Mouse (Mus musculus) liver, embryonic 11.5 days (tissue): ENCODE measurements at regions not wholly inside any gene's neighbourhood (a gene's known extent, or its start where the extent isn't known, plus 50 kb on each side); places are given as distances from the start of the nearest gene placed in this dataset.

Experiments used
- ATAC-seq: fragments of 200-750 bp; cut with Nextera tagmentation; replicated peaks from 2 replicates; pipeline ENCODE4 v1.8.0; 2017; ENCODE audit warnings: moderate number of reproducible peaks, mild to moderate bottlenecking, moderate TSS enrichment, moderate library complexity; ENCODE audit not compliant: low FRiP score
- DNase-seq: peaks from one replicate; pipeline ENCODE4 v3.0.0-alpha.2; 2017; ENCODE audit warnings: low spot score
- H3K27ac ChIP-seq: fragments of 300-500 bp; sonication (generic); 2 replicates; pipeline ENCODE4 v1.5.1; 2014; ENCODE audit warnings: mild to moderate bottlenecking, low read depth, low read length, control low read depth
- H3K27me3 ChIP-seq: fragments of 300-500 bp; sonication (generic); replicated peaks from 2 replicates; pipeline ENCODE4 v1.6.1; 2014; ENCODE audit warnings: low read length, mixed read lengths; ENCODE audit not compliant: control insufficient read depth, insufficient read depth
- H3K36me3 ChIP-seq: fragments of 300-500 bp; sonication (generic); 2 replicates; pipeline ENCODE4 v1.6.1; 2014; ENCODE audit warnings: mild to moderate bottlenecking, low read length, moderate library complexity, mixed read lengths; ENCODE audit not compliant: control insufficient read depth, insufficient read depth
- H3K4me1 ChIP-seq: fragments of 300-500 bp; sonication (generic); replicated peaks from 2 replicates; pipeline ENCODE4 v1.6.1; 2014; ENCODE audit warnings: low read length, mixed read lengths; ENCODE audit not compliant: control insufficient read depth, insufficient read depth
- H3K4me2 ChIP-seq: fragments of 300-500 bp; sonication (generic); 2 replicates; pipeline ENCODE4 v1.6.1; 2014; ENCODE audit warnings: mild to moderate bottlenecking, control low read depth, moderate library complexity
- H3K4me3 ChIP-seq: fragments of 300-500 bp; sonication (generic); 2 replicates; pipeline ENCODE4 v1.5.1; 2014; ENCODE audit warnings: low read depth, low read length, control low read depth
- H3K9ac ChIP-seq: fragments of 300-500 bp; sonication (generic); 2 replicates; pipeline ENCODE4 v1.6.1; 2014; ENCODE audit warnings: low read depth, low read length, control low read depth
- H3K9me3 ChIP-seq: fragments of 300-500 bp; sonication (generic); 2 replicates; pipeline ENCODE4 v1.6.1; 2016; ENCODE audit warnings: low read length, inconsistent platforms, mixed read lengths; ENCODE audit not compliant: control insufficient read depth
- WGBS: fragments of 180-500 bp; shearing (Covaris S2); extraction: QIAGEN DNeasy Blood & Tissue Kit; methylation state at CpG from one replicate; pipeline ENCODE4 v1.1.7; 2014; 5-methylcytosine and 5-hydroxymethylcytosine counted together

GRCm38 (mm10) chr2:72674856-72675440 lies 199.0 kb downstream of the Cdca7 start:
- H3K9ac ChIP-seq, result no peak overlapping the region
- peaks cover 2% of the 10 kb centered on the region; the same call in 1 of the 2 replicates for H3K27me3 ChIP-seq
- ATAC-seq (no peak), DNase-seq (no peak)
- no peaks in the 10 kb centered on the region for H3K36me3 ChIP-seq
- H3K4me3 ChIP-seq, result no peak overlapping the region
- 53% methylated on average over 6 of the region's 6 CpGs for WGBS
- H3K9me3 ChIP-seq, result no peaks in the 10 kb centered on the region
- no peak overlapping the region for H3K27ac ChIP-seq
- no peak overlapping the region for H3K4me2 ChIP-seq
- H3K4me1 ChIP-seq, result no peaks in the 10 kb centered on the region

GRCm38 (mm10) chr2:72677731-72678130 lies 201.8 kb downstream of the Cdca7 start:
- no peak for ATAC-seq

GRCm38 (mm10) chr2:72688031-72688430 lies 212.1 kb downstream of the Cdca7 start:
- Histone ChIP-seq H3K9ac (no peak overlapping the region), H3K36me3 (no peaks in the 10 kb centered on the region), H3K4me2 (no peak overlapping the region), H3K4me3 (no peak overlapping the region), H3K9me3 (peaks cover 4% of the 10 kb centered on the region; the same call in 1 of the 2 replicates), H3K4me1 (no peaks in the 10 kb centered on the region), H3K27me3 (no peaks in the 10 kb centered on the region), H3K27ac (no peak overlapping the region)
- ATAC-seq, result no peak
- DNase-seq, result no peak
- WGBS, result 58% methylated on average over 4 of the region's 4 CpGs

More at GRCm38 (mm10) chr2:72677731-72678130, 201.8 kb downstream of the Cdca7 start:
- no peaks in the 10 kb centered on the region; the same call in 1 of the 2 replicates for H3K27me3 ChIP-seq
- H3K27ac ChIP-seq, result no peak overlapping the region
- no peaks in the 10 kb centered on the region for H3K9me3 ChIP-seq
- H3K4me3 ChIP-seq, result no peak overlapping the region
- H3K9ac ChIP-seq, result no peak overlapping the region
- H3K4me2 ChIP-seq, result no peak overlapping the region
- DNase-seq, result no peak
- H3K36me3 ChIP-seq, result no peaks in the 10 kb centered on the region
- WGBS, result 81% methylated on average over 8 of the region's 8 CpGs
- no peaks in the 10 kb centered on the region for H3K4me1 ChIP-seq

DNA sequence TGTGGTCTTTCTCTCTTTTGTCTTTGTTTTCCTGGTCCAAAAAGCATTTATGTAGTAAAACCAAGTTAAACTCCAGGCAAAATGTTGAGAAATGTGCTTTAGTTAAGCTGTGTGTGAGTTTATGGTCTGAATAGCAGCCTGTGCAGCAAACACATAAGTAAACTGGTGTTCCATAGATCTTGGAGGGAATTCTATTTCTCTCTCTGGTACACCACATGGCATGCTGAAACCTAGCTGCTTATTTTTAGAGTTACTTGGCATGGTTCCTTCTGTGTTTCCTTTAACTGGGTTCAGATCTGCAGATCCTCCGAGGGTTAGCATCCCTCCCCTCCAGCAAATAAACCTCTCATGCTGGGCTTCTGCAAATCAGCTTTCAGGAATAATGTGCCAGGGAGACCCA lies 225.1 kb downstream of the Cdca7 start:
- Histone ChIP-seq H3K27me3 (no peaks in the 10 kb centered on the region), H3K36me3 (no peaks in the 10 kb centered on the region), H3K9ac (no peak overlapping the region), H3K27ac (no peak overlapping the region), H3K4me2 (no peak overlapping the region), H3K4me3 (no peak overlapping the region), H3K9me3 (no peaks in the 10 kb centered on the region), H3K4me1 (no peaks in the 10 kb centered on the region; the same call in 1 of the 2 replicates)
- ATAC-seq, result no peak
- no peak for DNase-seq
- WGBS, result 59% methylated on average over 1 of the region's 1 CpGs

DNA sequence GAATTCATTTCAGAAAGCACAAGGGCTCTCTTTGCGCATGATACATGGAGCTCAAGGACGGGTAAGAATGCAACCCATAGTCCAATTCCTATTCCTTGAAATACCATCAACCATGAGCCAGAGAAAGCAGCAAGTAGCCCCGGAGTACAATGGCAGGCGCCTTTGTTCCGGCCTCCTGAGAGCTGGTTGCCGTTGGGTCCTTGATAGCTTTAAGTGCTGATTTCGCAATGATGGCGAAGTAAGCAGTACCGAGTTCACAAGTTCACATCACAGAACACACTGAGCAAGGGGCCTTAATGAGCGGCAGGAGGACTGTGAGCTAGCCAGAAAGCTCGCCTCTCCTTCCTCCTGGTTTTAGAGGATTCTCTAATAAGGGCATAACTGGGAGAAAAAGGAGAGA lies 227.3 kb downstream of the Cdca7 start:
- H3K4me3 ChIP-seq, result no peak overlapping the region
- no peak overlapping the region for H3K9ac ChIP-seq
- H3K27me3 ChIP-seq, result no peaks in the 10 kb centered on the region
- WGBS, result 71% methylated on average over 11 of the region's 11 CpGs
- H3K4me2 ChIP-seq, result no peak overlapping the region
- no peaks in the 10 kb centered on the region for H3K9me3 ChIP-seq
- H3K4me1 ChIP-seq, result no peaks in the 10 kb centered on the region; the same call in 1 of the 2 replicates
- DNase-seq, result no peak
- H3K27ac ChIP-seq, result no peak overlapping the region
- no peak for ATAC-seq
- H3K36me3 ChIP-seq, result no peaks in the 10 kb centered on the region

- ATAC-seq, result no peak
- Histone ChIP-seq H3K4me2 (no peak overlapping the region), H3K27me3 (no peaks in the 10 kb centered on the region), H3K36me3 (no peaks in the 10 kb centered on the region), H3K4me3 (no peak overlapping the region), H3K9me3 (no peaks in the 10 kb centered on the region), H3K4me1 (no peaks in the 10 kb centered on the region), H3K27ac (no peak overlapping the region), H3K9ac (no peak overlapping the region)
- WGBS, result 87% methylated on average over 13 of the region's 13 CpGs
- no peak for DNase-seq
These were observed 232.0 kb downstream of the Cdca7 start for GRCm38 (mm10) chr2:72707676-72708659.

DNA sequence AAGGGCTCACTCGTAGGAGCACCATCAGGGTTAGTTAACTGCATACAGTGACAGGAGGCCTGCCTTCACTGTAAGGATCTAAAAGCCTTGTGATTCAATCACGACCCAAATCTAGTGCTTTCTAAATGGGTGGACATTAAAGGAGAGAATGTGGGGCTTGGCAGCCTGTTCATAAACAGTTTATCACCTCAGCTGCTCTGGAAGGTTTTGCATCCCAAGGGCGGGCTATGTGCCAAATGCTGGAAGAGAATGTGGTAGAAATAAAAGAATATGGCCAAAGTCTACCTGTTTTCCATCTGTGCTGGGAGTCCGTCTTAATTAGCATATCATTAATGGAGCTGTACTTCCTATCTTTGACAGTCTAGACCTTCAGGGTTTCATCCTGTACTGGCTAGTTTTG lies 241.0 kb downstream of the Cdca7 start:
- Histone ChIP-seq H3K36me3 (no peaks in the 10 kb centered on the region), H3K4me1 (no peaks in the 10 kb centered on the region), H3K4me3 (no peak overlapping the region), H3K4me2 (no peak overlapping the region), H3K9me3 (no peaks in the 10 kb centered on the region), H3K27ac (no peak overlapping the region), H3K27me3 (no peaks in the 10 kb centered on the region), H3K9ac (no peak overlapping the region)
- WGBS, result 74% methylated on average over 4 of the region's 4 CpGs
- DNase-seq (no peak), ATAC-seq (no peak)

DNA sequence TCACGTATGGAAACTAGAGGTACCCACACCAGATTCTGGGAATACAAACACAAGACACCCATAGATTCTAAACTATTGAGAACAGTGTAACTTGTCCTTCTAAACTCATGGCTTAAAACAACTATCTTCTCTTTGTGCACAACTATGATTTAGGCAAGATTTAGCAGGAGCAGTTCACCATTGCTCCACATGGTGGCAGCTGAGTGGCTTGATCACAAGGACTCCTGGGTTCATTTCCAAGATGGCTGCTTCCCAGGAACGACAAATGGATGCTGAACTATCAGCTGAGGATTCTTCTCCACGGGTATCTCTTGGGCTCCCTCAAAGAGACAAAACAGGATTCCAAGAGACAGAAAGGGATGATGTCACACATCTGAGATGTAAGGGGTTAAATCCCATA lies 251.5 kb downstream of the Sp3 start:
- ATAC-seq, result no peak
- DNase-seq, result no peak
- WGBS, result 41% methylated on average over 3 of the region's 3 CpGs

More for the DNA sequence above, 251.5 kb downstream of the Sp3 start:
- Histone ChIP-seq H3K27me3 (no peaks in the 10 kb centered on the region), H3K9me3 (no peaks in the 10 kb centered on the region), H3K4me2 (no peak overlapping the region), H3K27ac (no peak overlapping the region), H3K9ac (no peak overlapping the region), H3K4me3 (no peak overlapping the region), H3K36me3 (no peaks in the 10 kb centered on the region), H3K4me1 (no peaks in the 10 kb centered on the region)
